Mouse (Mus musculus) heart, postnatal 25 days (tissue): Measurements from ENCODE around the gene Popdc2. TPM values are rescaled to one million over a fixed set of nuclear protein-coding genes. Genes with fewer than 3 reads are reported as not detected.

Experiments used
- DNase-seq: peaks from one replicate; pipeline ENCODE4 v3.0.0; 2022; ENCODE audit warnings: low spot score
- intact Hi-C: fragments of 180-260 bp; cut with DNase I; formaldehyde crosslinking; loops from one replicate; pipeline ENCODE4 v1.15.1; 2025
- total RNA-seq, 2 experiments: library from RNA; stranded (reverse); gene quantifications; 2 replicates each; pipeline ENCODE4 v1.2.3; 2021

Popdc2 gene
- total RNA-seq, 2 experiments from 2014 or later: 481 to 520 TPM

DNA sequence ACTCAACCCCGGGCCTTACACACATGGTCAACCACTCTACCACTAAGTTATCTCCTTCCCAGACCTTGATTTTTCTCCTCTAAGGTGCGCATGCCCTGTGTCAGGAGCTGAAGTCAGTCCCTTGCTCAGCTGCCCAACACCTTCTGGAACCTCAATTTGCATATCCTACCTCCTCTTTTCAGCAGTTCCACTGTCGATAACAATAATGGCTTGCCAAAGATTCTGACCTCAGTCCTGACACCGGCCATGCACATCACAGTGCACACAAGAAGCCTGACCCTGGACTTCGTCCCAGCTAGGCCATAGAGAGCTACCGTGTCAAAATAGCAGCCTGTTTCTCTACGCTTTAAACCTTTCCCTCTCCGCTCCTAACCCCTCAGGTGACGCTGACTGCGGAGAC, 11.4 kb downstream of the Popdc2 start:
- no peak for DNase-seq
- intact Hi-C loops: no loop called here

DNA sequence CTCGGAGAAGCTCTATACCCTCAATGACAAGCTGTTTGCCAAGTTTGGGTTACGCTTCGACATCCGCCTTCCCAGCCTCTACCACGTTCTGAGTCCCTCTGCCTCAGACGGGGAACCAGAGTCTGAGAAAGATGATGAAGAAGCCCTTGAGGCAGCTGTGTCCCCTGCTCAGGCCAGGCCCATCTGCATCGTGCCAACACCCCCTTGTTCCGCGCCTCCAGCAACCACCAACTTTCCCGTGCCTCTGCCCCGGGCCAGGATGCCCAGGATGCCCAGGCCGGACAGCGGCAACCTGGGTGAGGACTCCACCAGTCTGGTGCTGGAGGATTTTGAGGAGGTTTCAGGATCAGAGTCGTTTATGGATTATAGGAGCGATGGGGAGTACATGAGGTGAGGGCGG, 11.9 kb downstream of the Popdc2 start:
- intact Hi-C loops: no loop called here
- DNase-seq: no peak

DNA sequence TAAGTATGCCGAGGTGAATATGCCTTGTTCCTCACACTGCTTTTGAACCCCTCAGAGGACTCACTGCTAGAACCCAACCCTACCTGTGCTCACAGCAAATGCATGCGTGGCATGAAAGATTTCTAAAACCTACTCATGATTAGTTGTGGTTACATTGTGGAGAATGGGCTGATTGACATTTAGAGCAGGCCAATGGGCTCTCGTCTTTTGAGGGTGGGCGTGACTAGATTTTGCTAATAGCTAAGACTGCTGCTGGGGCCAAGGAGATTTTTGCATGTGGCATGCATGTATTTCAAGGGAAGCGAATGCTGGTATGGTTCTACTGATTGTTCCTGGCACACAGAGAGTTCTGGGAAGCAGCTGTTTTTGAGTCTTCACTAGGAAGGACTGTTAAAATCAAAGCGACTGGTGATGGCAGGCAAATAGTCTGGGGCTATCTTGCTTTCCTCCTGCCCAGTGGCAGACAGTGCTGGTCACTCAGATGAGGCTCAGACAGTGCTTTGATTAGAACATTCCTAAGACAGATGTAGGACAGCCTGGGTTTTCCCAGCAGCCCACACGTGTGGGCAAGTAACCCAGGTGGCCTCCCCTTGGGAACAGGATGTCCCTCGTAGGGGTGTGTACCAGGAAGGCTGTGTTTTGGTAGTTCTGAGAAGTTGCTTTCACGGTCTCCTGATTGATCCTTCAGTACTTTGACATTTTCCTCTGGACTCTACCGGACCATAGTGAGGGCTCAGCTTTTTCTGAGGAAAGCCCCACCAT, 12.6 kb downstream of the Popdc2 start:
- intact Hi-C loops: loop anchor here (5.0 kb wide), 1 partner anchor 78 kb away; the partner anchor contains the start of gene Adprh
- no peak for DNase-seq

DNA sequence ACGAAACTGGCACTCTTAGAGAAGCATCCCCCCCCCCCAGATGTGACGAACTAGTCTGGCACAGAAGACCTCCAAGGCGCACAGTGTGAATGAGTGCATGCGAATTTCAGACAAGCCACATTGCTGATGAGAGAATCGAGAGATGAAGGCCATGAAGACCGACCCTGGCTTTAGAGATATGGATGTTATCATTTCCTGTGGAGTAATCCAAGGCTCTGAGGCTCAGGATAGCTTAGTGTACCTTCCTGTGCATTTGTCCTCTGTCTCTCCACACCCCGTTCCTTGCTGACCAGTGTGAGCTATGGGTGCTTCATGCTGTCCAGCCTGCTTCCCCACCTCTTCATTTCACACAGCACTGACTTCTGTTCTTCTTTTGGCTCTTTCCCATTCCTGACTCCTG, 13.2 kb downstream of the Popdc2 start:
- DNase-seq: no peak
- intact Hi-C loops: loop anchor here (5.0 kb wide), 1 partner anchor 77 kb away; the partner anchor contains the start of gene Adprh

DNA sequence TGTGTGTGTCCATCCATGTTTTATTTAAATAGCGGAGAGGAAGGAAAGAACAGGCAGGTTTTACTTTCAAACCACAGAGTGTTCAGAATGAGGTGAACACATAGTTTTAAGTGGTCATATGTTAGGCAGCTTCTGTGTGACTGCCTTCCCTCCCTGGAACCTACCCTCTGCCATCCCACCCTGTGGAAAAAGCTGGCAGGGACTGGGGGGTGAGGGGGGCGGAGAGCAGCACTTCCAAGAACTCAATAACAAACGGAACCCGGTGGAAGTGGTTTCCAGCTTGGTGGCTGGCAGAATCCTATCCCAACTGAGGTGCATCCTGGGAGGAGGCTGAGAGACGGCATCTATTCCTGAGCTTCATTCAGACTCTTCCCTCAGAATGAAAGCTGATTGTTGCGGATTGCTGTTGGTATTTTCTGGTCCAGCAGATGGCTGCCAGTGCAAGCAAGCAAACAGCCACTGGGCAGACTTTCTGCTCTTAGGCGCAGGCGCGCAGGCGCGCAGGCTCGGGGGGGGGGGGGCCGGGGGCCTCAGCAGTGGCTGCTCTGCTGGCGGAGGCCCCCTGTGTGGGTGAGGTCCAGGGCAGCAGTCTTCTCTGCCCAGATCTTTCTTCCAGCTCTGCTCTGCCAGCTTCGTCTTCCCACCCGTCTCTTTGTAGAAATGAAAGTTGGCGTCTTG, 14.3 kb downstream of the Popdc2 start:
- DNase-seq: no peak
- intact Hi-C loops: loop anchor here (5.0 kb wide), 1 partner anchor 76 kb away; the partner anchor contains the start of gene Adprh

DNA sequence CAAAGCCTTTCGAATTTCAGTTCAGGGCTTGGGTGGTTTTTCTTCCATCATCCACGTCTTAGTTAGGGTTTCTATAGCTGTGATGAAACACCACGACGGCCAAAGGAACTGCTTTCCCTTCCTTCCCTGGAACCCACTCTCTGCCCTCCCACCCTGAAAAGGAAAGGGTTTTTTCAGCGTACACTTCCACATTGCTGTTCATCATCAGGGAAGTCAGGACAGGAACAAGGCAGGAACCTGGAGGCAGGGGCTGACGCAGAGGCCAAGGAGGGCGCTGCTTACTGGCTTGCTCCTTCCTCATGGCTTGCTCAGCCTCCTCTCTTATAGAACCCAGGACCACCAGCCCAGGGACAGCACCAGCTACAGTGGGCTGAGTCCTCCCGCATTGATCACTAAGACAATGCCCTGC, 14.8 kb downstream of the Popdc2 start:
- DNase-seq: no peak
- intact Hi-C loops: loop anchor here (5.0 kb wide), 1 partner anchor 75 kb away; the partner anchor contains the start of gene Adprh

DNA sequence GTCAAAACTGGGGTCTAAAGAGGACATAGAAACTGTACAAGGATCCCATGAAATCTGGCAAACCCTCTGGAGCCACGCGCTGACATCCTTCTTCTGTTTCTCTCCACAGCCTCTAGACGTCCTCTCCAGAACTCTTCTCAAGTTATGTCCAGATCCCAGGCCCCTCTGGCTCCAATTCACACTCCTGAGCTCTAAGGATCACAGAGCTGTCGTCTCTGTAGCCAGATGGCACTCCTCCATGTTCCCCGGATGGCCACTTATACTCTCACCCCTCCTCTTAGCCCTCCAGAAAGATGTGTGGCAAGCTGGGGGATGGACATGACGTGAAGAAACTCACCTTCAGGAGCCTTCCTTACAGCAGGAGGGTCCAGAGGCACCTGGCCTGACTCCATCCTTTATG, 15.5 kb downstream of the Popdc2 start:
- no peak for DNase-seq
- intact Hi-C loops: loop anchor here (5.0 kb wide), 1 partner anchor 75 kb away; the partner anchor contains the start of gene Adprh

DNA sequence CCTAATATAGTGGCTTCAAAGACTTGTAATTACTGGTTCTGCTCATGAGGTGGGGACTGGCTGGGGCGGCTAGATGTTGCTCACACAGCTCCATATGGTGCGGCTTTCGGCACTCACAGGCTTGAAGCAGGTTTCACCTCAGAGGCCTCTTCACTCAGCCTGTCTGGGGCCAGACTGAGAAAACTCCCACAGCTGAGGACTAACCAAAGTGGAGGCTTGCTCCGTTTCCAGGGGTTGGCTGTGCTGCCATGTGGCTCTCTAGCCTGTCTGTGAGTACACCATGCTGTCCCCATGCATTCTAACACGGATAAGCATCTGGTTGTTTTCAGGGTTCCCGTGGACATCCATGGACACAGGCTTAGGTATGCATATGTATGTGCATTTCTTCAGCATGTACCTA, 16.6 kb downstream of the Popdc2 start:
- intact Hi-C loops: loop anchor here (5.0 kb wide), 1 partner anchor 74 kb away; the partner anchor contains the start of gene Adprh
- DNase-seq: no peak

DNA sequence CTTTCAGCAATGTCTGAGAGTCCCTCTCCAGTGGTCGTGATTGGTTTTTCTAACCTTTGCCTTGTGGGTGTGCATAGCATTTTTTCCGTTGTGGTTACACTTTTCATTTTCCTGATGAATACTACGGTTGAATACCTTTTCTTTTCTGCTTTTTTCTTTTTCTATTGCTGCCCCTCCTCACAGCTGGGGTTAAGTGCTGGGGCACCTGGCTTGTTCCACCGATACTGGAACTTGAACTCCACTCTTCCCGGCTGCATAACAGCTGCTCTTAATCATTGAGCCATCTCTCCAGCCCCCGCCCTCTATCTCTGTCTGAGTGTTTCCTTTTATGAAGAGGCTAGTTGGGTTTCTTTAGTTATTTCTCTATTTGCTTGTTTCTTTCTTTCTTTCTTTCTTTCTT, 17.1 kb downstream of the Popdc2 start:
- no peak for DNase-seq
- intact Hi-C loops: loop anchor here (5.0 kb wide), 1 partner anchor 73 kb away; the partner anchor contains the start of gene Adprh

DNA sequence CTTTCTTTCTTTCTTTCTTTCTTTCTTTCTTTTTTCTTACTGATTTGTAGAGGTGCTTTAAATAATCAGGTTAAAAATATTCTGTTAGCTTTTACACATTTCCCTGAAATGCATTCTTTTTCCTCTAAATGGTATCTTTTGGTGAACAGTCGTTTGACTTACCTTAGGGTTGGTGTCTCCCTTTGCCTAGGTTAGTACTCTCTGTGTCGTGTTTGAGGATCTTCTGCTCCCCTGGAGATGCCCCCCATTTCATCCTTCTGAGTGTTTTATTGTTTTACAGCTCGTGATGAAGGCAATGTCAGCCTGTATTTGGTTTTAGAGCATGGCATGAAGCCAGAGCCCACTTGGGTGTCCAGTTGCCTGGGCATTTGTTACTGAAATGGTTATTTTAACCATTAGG, 17.5 kb downstream of the Popdc2 start:
- no peak for DNase-seq
- intact Hi-C loops: loop anchor here (5.0 kb wide), 1 partner anchor 73 kb away; the partner anchor contains the start of gene Adprh

DNA sequence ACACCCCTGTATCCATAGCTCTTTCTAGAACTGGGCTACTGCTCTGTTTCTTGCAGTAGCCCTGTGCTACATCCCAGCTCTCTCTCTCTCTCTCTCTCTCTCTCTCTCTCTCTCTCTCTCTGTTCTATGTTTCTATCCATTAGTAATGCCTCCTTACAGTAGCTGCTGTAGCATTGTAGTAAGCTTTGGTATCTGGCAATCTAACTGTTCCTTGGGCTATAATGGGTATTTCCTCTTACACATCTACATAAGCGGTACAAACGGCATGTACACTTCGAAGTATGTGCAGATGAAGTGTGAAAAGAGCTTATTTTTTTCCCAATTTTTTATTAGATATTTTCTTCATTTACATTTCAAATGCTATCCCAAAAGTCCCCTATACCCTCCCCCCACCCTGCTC, 17.9 kb downstream of the Popdc2 start:
- intact Hi-C loops: loop anchor here (5.0 kb wide), 1 partner anchor 72 kb away; the partner anchor contains the start of gene Adprh
- DNase-seq: no peak

DNA sequence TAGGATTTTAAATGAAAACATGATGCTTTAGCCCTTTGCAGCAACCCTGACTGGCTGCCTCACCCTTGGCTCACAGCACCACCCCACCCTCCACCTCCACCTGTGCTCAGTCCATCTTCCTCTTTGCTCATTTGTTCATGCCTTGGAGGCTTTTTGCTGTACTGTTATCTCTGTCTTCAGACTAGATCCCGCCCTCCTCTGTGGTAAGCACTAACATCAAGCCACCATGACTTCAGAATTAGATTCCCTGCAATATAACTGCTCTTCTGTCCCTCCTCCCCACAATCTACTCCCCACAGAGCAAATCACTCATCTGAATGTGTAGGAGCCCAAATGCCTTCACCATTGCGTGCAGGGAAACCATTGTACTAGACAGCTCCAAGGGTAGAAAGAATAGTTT, 21.7 kb downstream of the Popdc2 start:
- no peak for DNase-seq
- intact Hi-C loops: no loop called here

DNA sequence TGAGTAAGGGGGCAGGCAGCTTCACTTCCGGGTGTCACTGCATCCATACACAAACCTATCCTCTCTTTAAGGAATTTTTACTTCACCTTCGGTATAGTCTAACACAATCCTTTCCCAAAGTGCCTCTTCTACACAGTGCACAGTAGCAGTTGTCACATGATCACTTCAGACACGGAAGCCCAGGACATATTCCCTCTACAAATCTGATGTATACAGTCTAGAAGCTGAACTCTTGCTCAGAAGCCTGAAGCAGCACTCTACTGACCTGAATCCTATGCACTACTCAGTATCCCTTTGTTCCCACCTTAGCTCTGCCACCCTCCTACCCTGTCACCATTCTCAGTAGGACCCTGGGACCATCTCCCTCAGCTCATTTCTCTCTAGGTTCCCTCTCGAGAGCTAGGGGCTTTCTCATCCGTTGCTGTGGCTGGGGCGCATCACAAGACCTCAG, 23.2 kb downstream of the Popdc2 start:
- no peak for DNase-seq

DNA sequence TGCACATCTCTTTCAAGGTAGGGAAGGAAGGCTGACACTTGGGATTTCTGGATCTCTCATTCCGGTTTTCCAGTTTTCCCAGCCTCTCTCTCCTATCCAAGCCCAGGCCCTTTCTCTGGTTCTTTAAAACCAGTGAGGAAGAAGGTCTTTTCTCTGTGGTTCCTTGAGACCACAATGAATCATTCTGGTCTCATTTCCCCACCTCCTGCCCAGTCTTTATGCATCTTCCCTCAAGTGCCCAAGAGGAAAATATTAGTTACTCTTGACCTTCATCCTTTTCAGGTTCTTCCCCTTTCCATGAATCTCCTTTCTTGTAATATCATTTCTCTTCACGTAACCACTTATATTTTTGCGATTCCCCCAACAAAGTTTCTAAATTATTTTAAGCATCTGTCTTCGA, 23.7 kb downstream of the Popdc2 start:
- no peak for DNase-seq
- intact Hi-C loops: no loop called here

More for the DNA sequence above, 23.2 kb downstream of the Popdc2 start:
- intact Hi-C loops: no loop called here

DNA sequence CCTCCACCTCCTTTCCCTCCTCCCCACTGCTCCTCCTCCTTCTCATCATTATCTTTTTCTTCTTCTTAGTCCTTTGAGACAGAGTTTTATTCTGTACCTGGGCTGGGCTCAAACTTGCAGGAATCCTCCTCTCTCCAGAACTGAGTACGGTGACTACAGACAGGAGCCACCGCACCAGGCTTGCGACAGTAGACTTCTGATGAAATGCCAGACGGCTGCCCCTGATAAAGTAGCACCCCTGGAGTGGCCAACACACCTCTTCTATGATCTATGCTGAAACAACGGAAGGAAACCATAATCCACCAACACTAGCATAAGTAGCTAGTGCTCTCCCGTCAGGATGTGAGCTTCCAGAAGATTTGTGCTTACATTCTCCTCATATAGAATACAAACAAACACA, 25.4 kb downstream of the Popdc2 start:
- intact Hi-C loops: no loop called here

DNA sequence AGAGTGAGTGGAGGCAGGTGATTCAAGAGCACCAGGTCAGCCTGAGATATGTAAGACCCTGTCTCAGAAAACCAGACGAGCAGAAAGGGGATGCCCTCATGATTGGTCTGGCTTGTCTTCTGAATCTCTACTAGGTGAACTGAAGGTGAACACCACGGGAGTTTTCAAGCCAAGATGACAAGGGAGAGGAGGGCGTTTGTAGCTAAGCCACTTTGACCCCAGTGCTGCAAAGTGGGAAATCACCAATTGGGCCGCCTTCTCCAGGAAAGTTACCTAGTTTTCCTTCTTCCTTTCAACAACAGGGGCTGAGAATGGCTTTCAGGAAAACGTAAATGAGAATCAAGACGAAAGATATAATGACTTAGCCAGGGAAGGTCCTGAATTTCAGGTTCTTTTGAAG, 26.7 kb downstream of the Popdc2 start:
- intact Hi-C loops: no loop called here

More for the DNA sequence above, 25.4 kb downstream of the Popdc2 start:
- no peak for DNase-seq

DNA sequence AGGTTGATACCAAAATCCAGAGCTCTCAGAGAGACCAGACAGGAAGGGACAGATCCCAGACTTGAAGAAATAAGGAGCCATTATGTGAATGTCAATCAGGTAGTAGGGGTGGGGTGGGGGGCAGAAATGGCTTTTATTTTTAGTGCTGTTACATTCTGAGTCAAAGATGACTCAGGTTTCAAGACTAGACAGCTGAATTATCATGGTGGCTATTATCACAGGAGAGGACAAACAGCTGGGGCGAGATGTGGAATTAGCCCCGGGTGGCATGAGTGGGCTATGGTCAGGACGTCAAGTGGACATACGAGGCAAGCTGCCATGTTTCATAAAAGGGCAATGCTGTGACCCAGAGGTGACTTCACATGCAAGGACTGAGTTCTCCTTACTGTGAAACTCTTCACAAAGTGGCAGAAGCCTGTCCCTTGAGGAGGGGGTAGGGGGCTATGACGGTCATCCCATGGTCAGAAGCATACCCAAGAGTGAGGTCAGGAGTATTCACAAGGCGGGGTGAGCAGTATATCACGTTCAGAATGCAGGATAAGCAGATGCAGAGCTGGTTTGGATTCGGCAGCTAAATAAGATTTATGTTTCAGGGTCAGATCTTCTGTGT, 27.4 kb downstream of the Popdc2 start:
- intact Hi-C loops: no loop called here
- DNase-seq: no peak

More for the DNA sequence above, 26.7 kb downstream of the Popdc2 start:
- DNase-seq: no peak

DNA sequence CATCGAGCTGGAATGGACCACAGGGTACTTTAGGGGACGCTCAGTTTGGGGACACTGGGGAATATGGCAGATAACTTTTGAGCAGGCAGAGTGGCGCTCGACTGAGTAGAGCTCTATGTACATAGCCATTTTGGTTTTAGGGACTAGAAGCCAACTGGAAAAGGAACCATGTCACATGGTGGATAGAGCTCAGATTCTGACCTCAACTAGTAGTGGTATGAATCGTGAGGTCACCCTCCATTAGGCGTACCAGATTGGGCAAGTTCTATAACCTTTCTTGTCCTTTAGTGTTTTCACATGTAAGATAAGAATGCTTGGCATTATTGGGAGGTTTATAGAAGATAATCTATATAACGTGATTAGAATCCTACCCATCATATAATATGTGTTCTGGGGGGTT, 28.3 kb downstream of the Popdc2 start:
- intact Hi-C loops: loop anchor here (5.0 kb wide), 1 partner anchor 38 kb away; no protein-coding TSS in a partner anchor

DNA sequence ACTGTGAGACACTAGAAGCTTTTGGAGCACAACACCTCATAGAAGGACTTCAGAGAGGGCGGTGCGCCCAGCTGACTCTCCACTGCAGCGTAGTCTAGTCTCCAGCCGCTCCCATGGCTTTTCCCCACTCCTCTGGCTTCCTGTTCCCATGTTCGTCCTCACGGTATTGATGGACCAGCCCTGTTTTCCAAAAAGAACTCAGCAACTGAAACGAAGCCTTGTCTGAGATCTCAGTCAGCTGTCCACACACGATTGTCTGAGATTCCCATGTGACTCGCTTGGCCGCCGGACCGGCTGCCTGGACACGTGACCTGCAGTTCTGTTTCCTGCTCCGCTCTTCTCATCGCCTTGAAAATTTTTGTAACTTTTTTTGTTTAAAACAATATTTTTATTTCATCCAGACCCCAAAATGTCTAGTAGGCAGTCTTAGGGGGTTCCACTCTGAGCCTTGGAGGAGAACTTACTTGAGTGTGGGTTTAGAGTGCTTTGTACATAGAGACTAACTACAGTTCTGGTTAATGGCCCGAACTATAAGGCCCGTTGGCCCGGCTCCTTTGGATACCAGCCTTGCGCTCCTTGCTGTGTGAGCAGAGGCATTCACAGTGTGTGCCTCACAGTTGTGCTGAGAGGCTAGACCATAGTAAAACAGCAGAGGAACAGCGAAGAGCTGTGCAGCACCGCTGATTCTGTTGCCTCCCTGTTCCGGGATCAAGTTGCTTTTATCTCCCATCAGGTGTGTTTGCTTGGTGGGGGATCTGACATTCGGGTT, 30.3 kb downstream of the Popdc2 start:
- DNase-seq: peak; percentile 77
- intact Hi-C loops: loop anchor here (5.0 kb wide), 1 partner anchor 40 kb away; no protein-coding TSS in a partner anchor

More for the DNA sequence above, 28.3 kb downstream of the Popdc2 start:
- DNase-seq: no peak
